Comparison of ENCODE assay signal across 8 mouse cellular contexts in the genomic region with DNA sequence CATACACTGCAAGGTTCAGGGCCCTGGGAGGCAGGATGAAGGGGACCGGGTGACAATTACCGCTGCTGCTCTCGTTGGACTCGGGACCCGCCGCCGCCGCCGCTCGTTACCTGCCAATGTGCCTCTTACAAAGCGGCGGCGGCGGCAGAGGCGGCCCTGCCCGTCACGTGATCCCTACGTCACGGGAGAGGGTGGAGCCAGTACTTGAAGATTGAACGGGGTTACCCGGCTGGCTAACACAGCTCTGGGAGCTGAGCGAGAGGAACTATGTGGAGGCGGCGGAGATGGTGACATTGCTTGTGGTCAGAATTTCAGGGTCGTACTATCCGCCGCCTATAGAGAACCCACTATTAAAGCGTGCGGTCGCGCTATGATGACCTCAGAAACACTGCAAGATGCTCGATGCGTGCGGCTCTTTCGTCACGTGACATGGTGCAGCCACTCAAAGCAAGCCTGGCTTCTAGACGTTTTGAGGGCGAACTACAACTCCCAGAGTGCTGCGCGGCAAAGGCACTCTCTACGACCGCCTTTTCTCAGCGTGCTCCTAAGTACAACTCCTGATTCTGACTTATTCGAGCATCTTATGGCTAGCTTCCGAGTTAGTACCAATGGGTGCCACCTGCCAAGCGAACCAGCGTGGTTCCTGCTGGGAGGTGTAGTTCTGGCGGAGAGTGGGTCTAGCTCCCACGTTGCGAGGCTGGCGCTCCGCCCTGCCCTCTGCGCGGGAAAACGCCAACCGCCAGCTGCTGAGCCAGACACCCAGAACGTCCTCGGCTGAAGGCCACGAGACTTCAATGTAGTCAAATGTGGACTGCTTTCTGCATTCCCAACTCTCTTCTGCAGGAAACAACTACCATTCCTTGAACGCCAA. TPM values are rescaled to one million over a fixed set of nuclear protein-coding genes. Genes with fewer than 3 reads are reported as not detected.
DNase-seq lines count a peak whose midpoint lies in the region; ATAC-seq lines count a peak whose summit lies in the region.

A gene (minus strand): TSS at position 165 of the 871 bp plus-strand sequence.

- H3K36me3 ChIP-seq in heart, embryonic 14.5 days (ENCODE audit: control insufficient read depth, insufficient read depth, low read length): peaks cover 11% of the 10 kb centered on the region
- H3K36me3 ChIP-seq in liver, embryonic 13.5 days: peaks cover 11% of the 10 kb centered on the region
- no peaks in the 10 kb centered on the region for H3K36me3 ChIP-seq in stomach, embryonic 16.5 days (ENCODE audit: control insufficient read depth, insufficient read depth, low read length)

- peak within 1 kb of the TSS; percentile 78 for H3K4me2 ChIP-seq in heart, embryonic 14.5 days (ENCODE audit: low read length)
- H3K4me2 ChIP-seq in liver, embryonic 13.5 days: peak within 1 kb of the TSS; percentile 87
- H3K4me2 ChIP-seq in stomach, embryonic 16.5 days (ENCODE audit: low read depth, low read length): peak within 1 kb of the TSS; percentile 86

- H3K9me3 ChIP-seq in heart, embryonic 14.5 days (ENCODE audit: control insufficient read depth, low read length): no peaks in the 10 kb centered on the region
- H3K9me3 ChIP-seq in liver, embryonic 13.5 days (replicated peaks): no peaks in the 10 kb centered on the region
- no peaks in the 10 kb centered on the region for H3K9me3 ChIP-seq in stomach, embryonic 16.5 days (replicated peaks; ENCODE audit: control insufficient read depth, low read length)

- peaks cover 7 to 29% of the 10 kb centered on the region in 2 experiments for H3K4me1 ChIP-seq in heart, embryonic 14.5 days (ENCODE audit: control insufficient read depth in 2 of 2, insufficient read depth in 2 of 2, low read length in 2 of 2)
- peaks cover 45% of the 10 kb centered on the region for H3K4me1 ChIP-seq in liver, embryonic 13.5 days (replicated peaks)
- peaks cover 24% of the 10 kb centered on the region for H3K4me1 ChIP-seq in stomach, embryonic 16.5 days (ENCODE audit: control insufficient read depth, insufficient read depth, low read length)

- peak; percentile 97 for DNase-seq in c-Kit-negative CD71-positive TER-119-positive erythroid progenitor cells, embryonic 14.5 days (ENCODE audit: low read depth, low spot score)
- DNase-seq in fibroblast of lung, adult 2 months (ENCODE audit: low read depth): peak; percentile 97
- peak; percentile 98 for DNase-seq in kidney, postnatal 14 days
- peak; percentile 94 for DNase-seq in liver, embryonic 13.5 days
- DNase-seq in neural tube, embryonic 10.5 days (ENCODE audit: extremely low spot score, low spot score): peak; percentile 97

- no peaks in the 10 kb centered on the region for H3K27me3 ChIP-seq in heart, embryonic 14.5 days (ENCODE audit: control insufficient read depth, insufficient read depth, low read length)
- no peaks in the 10 kb centered on the region for H3K27me3 ChIP-seq in liver, embryonic 13.5 days
- no peaks in the 10 kb centered on the region for H3K27me3 ChIP-seq in stomach, embryonic 16.5 days (ENCODE audit: control insufficient read depth, insufficient read depth, low read length)

- peak within 1 kb of the TSS; percentile 90 to 93 for H3K27ac ChIP-seq in heart, embryonic 14.5 days (replicated peaks in 1 of 2; ENCODE audit: control insufficient read depth in 1 of 2, insufficient read depth in 1 of 2, low read depth in 2 of 2, low read length in 2 of 2)
- peak within 1 kb of the TSS; percentile 92 for H3K27ac ChIP-seq in liver, embryonic 13.5 days
- H3K27ac ChIP-seq in stomach, embryonic 16.5 days (ENCODE audit: low read length): peak within 1 kb of the TSS; percentile 93

- ATAC-seq in CD4-positive, CD25-positive, alpha-beta regulatory T cell, adult 4 months: peak; percentile 94
- peak; percentile 95 for ATAC-seq in heart, embryonic 14.5 days (ENCODE audit: insufficient number of reproducible peaks, insufficient read depth, low FRiP score, low read depth)
- ATAC-seq in liver, embryonic 13.5 days (ENCODE audit: low read depth): peak; percentile 92
- ATAC-seq in stomach, embryonic 16.5 days (ENCODE audit: insufficient read depth, low FRiP score): peak; percentile 97

- under 1% methylated on average over 60 of the region's 60 CpGs for whole genome bisulfite sequencing in heart, embryonic 14.5 days
- under 1% methylated on average over 60 of the region's 60 CpGs for WGBS in liver, embryonic 13.5 days (ENCODE audit: insufficient replicate concordance)
- WGBS in stomach, embryonic 16.5 days: under 1% methylated on average over 60 of the region's 60 CpGs

- H3K4me3 ChIP-seq in heart, embryonic 14.5 days (ENCODE audit: control insufficient read depth in 1 of 2, insufficient read depth in 1 of 2, low read depth in 1 of 2, low read length in 2 of 2): peak within 1 kb of the TSS; percentile 77 to 80
- H3K4me3 ChIP-seq in liver, embryonic 13.5 days (replicated peaks): peak within 1 kb of the TSS; percentile 85
- H3K4me3 ChIP-seq in stomach, embryonic 16.5 days (replicated peaks; ENCODE audit: low read length): peak within 1 kb of the TSS; percentile 76

- peak within 1 kb of the TSS; percentile 84 for H3K9ac ChIP-seq in heart, embryonic 14.5 days (ENCODE audit: low read length)
- H3K9ac ChIP-seq in liver, embryonic 13.5 days: peak within 1 kb of the TSS; percentile 92
- peak within 1 kb of the TSS; percentile 92 for H3K9ac ChIP-seq in stomach, embryonic 16.5 days (ENCODE audit: low read length)

RNA-seq across cellular contexts. Expression of the gene that starts here (rescaled TPM):
- polyA plus RNA-seq in CD4-positive, CD25-positive, alpha-beta regulatory T cell, adult 4 months (2017; shearing (Covaris generic)): 10 to 100 TPM; 16.0 to 19.6 TPM
- 41.6 and 45.4 TPM in 2 replicates for polyA plus RNA-seq in heart, embryonic 14.5 days (2014; fragmentation: Nextera tagmentation; extraction: Ambion mirVana)
- polyA plus RNA-seq in liver, embryonic 13.5 days (2015; fragmentation: Nextera tagmentation; extraction: Ambion mirVana): 25.2 and 35.7 TPM in 2 replicates
- polyA plus RNA-seq in stomach, embryonic 16.5 days (2015; fragmentation: Nextera tagmentation; extraction: Ambion mirVana): 51.9 and 55.2 TPM in 2 replicates

Comparison
In these comparisons a context has a peak if more than half of its experiments do, and no peak if none do; other contexts are left out.
1. Peak in every context shown above with its lines: DNase-seq, ATAC-seq, H3K4me3 ChIP-seq and H3K27ac ChIP-seq.